Comparison of ENCODE assay signal across 7 mouse cellular contexts in genomic region chr2:53191523-53192220, GRCm38 (mm10). TPM values are rescaled to one million over a fixed set of nuclear protein-coding genes. Genes with fewer than 3 reads are reported as not detected.
DNase-seq lines count a peak whose midpoint lies in the region; ATAC-seq lines count a peak whose summit lies in the region.

TSS of gene Arl6ip6 (plus strand) at chr2:53191726.

- H3K27ac ChIP-seq in embryonic facial prominence, embryonic 12.5 days = peak within 1 kb of the TSS; percentile 96
- H3K27ac ChIP-seq in limb, embryonic 11.5 days (replicated peaks; ENCODE audit: low read depth, low read length) = peak within 1 kb of the TSS; percentile 91
- H3K27ac ChIP-seq in midbrain, embryonic 14.5 days (replicated peaks; ENCODE audit: low read depth, low read length) = peak within 1 kb of the TSS; percentile 97

- H3K27me3 ChIP-seq in embryonic facial prominence, embryonic 12.5 days = no peaks in the 10 kb centered on the region
- no peaks in the 10 kb centered on the region for H3K27me3 ChIP-seq in limb, embryonic 11.5 days (ENCODE audit: control insufficient read depth, insufficient read depth, low read length)
- H3K27me3 ChIP-seq in midbrain, embryonic 14.5 days (ENCODE audit: control insufficient read depth, insufficient read depth, low read length) = no peaks in the 10 kb centered on the region

- H3K4me3 ChIP-seq in embryonic facial prominence, embryonic 12.5 days = peak within 1 kb of the TSS; percentile 86
- H3K4me3 ChIP-seq in limb, embryonic 11.5 days (ENCODE audit: low read depth, low read length) = peak within 1 kb of the TSS; percentile 86
- H3K4me3 ChIP-seq in midbrain, embryonic 14.5 days (replicated peaks; ENCODE audit: low read depth, low read length) = peak within 1 kb of the TSS; percentile 88

- peaks cover 19% of the 10 kb centered on the region for H3K36me3 ChIP-seq in embryonic facial prominence, embryonic 12.5 days
- peaks cover 11% of the 10 kb centered on the region; the same call in 1 of the 2 replicates for H3K36me3 ChIP-seq in limb, embryonic 11.5 days (ENCODE audit: control insufficient read depth, insufficient read depth, low read length)
- H3K36me3 ChIP-seq in midbrain, embryonic 14.5 days (ENCODE audit: control insufficient read depth, insufficient read depth, low read length) = peaks cover 29% of the 10 kb centered on the region

- H3K9me3 ChIP-seq in embryonic facial prominence, embryonic 12.5 days = no peaks in the 10 kb centered on the region
- H3K9me3 ChIP-seq in limb, embryonic 11.5 days (ENCODE audit: control insufficient read depth, low read length) = no peaks in the 10 kb centered on the region
- no peaks in the 10 kb centered on the region for H3K9me3 ChIP-seq in midbrain, embryonic 14.5 days (ENCODE audit: control insufficient read depth, low read length)

- H3K4me2 ChIP-seq in embryonic facial prominence, embryonic 12.5 days (replicated peaks) = peak within 1 kb of the TSS; percentile 55
- peak within 1 kb of the TSS; percentile 45 for H3K4me2 ChIP-seq in limb, embryonic 11.5 days (ENCODE audit: low read depth, severe bottlenecking)
- peak within 1 kb of the TSS; percentile 64 for H3K4me2 ChIP-seq in midbrain, embryonic 14.5 days (ENCODE audit: low read length)

- DNase-seq in adrenal gland, postnatal 25 days = peak; percentile 99
- DNase-seq in heart, adult 11 months = peak; percentile 100
- peak; percentile 99 for DNase-seq in kidney, adult 18-20 months
- peak; percentile 99 for DNase-seq in limb, embryonic 11.5 days (ENCODE audit: low spot score)
- peak; percentile 97 for DNase-seq in midbrain, embryonic 14.5 days
- peak; percentile 97 to 98 for DNase-seq in spleen, adult 18-20 months

- peak; percentile 88 for ATAC-seq in embryonic facial prominence, embryonic 12.5 days (ENCODE audit: insufficient number of reproducible peaks, insufficient read depth, low FRiP score, low TSS enrichment)
- ATAC-seq in limb, embryonic 11.5 days (ENCODE audit: insufficient number of reproducible peaks, low FRiP score, low TSS enrichment, low read depth) = peak; percentile 88
- peak; percentile 91 for ATAC-seq in midbrain, embryonic 14.5 days (ENCODE audit: low FRiP score, low TSS enrichment)

- peaks cover 16% of the 10 kb centered on the region; the same call in 1 of the 2 replicates for H3K4me1 ChIP-seq in embryonic facial prominence, embryonic 12.5 days
- H3K4me1 ChIP-seq in limb, embryonic 11.5 days (ENCODE audit: control insufficient read depth, insufficient read depth, low read length) = no peaks in the 10 kb centered on the region
- peaks cover 12% of the 10 kb centered on the region; the same call in 1 of the 2 replicates for H3K4me1 ChIP-seq in midbrain, embryonic 14.5 days (ENCODE audit: control insufficient read depth, insufficient read depth, low read length)

- peak within 1 kb of the TSS; percentile 88 for H3K9ac ChIP-seq in embryonic facial prominence, embryonic 12.5 days
- peak within 1 kb of the TSS; percentile 92 for H3K9ac ChIP-seq in limb, embryonic 11.5 days (ENCODE audit: low read length)
- H3K9ac ChIP-seq in midbrain, embryonic 14.5 days (replicated peaks; ENCODE audit: low read length) = peak within 1 kb of the TSS; percentile 84

- WGBS in embryonic facial prominence, embryonic 12.5 days = under 1% methylated on average over 67 of the region's 82 CpGs
- WGBS in limb, embryonic 11.5 days = under 1% methylated on average over 80 of the region's 82 CpGs
- WGBS in midbrain, embryonic 14.5 days = under 1% methylated on average over 77 of the region's 82 CpGs

RNA-seq across cellular contexts. Expression of gene Arl6ip6, which starts in this region (rescaled TPM):
- total RNA-seq in adrenal gland, postnatal 25 days (2021) = 21.4 and 33.5 TPM in 2 replicates
- 53.3 and 53.6 TPM in 2 replicates for polyA plus RNA-seq in embryonic facial prominence, embryonic 12.5 days (2016; fragmentation: Nextera tagmentation; extraction: Ambion mirVana)
- polyA plus RNA-seq in limb, embryonic 11.5 days (2014; fragmentation: Nextera tagmentation; extraction: Ambion mirVana) = 60.6 and 64.3 TPM in 2 replicates
- 34.2 and 39.9 TPM in 2 replicates for polyA plus RNA-seq in midbrain, embryonic 14.5 days (2014; fragmentation: Nextera tagmentation; extraction: Ambion mirVana)

Comparison
In these comparisons a context has a peak if more than half of its experiments do, and no peak if none do; other contexts are left out.
1. Peak in every context shown above with its lines: DNase-seq, ATAC-seq, H3K4me3 ChIP-seq and H3K27ac ChIP-seq.